Mouse (Mus musculus) cerebellum, adult 9-11 months (tissue): ENCODE data around the gene Ubtfl1.
"Not testable (repeated sequence)": the region's sequence is repeated elsewhere in the genome, so short reads cannot be mapped to it uniquely, and the experiment has no call there.

Experiments
- DNase-seq: peaks from one replicate; pipeline ENCODE4 v3.0.0; 2022

The Ubtfl1 gene

DNA sequence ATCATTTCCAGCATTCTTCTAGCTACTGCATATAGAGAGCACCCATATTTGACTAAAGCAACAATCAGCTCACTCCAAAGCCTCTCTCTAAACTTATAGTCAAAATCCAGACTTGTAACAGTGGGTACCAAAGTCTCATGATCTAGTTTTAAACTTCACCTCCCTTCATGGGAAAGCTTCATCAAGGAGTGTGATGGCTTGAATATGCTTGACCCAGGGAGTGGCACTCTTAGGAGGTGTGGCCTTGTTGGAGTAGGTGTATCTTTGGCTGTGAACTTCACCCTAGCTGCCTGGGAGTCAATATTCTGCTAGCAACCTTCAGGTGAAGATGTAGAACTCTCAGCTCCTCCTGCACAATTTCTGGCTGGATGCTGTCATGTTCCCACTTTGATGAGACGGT lies at the start of gene Ubtfl1:
Ubtfl1 (plus strand) TSS at position 301 of the 400 bp plus-strand sequence.
- DNase-seq = no peak

DNA sequence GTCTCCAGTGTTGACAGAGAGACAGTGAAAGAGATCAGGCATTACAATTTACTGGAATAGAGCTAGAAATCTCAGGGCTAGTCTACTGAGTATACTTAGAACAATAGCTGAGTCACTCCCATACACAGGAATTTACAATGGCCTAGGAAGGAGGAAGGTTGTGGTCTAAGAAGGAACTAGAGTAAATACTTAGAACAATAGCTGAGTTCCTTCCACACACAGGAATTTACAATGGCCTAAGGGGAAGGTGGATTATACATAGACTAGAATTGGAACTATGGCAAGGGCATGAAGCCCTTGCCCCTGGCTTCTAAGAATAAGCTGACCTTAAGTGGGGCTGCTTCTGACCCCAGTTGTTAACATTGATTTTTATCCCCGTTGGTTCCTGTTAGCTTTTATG lies 31.2 kb upstream of the Ubtfl1 start:
- DNase-seq = not testable (repeated sequence)

DNA sequence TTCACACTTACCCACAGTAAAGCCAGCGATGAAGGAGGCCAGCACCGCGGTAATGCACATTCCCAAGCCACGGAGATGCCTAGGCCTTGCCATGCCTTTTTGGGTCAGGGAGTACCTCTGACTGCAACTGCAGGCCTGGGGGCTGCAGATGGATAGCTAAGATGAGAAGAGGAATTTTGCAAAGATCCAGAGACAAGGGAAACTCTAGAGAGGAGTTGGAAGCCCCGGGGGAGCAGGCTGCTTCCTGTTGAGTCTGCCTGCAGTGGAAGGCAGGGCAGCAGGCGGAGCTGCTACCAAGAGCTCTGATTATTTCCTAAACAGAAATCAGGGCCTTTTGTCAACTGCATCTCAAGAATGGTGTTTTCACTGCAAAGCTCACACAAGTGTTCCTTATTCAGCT lies 18.4 kb upstream of the Ubtfl1 start:
- no peak for DNase-seq

DNA sequence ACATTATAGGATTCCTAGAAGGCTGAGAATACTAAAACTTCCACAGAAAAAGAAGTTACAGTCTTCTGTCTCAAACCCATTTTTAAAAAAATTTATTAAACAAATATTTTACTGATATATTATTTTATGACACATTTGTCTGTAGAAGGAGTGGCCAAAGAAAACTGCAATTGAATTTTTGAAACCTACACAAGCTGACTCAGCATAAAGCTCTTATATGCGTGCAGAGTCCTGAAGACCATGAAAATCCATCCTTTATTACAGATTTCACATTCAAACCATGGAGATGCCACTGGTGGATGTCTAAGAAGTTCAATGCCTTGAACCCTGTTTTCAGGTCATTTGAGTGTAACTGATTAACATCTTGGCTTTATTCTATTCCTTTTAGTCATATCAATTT lies 4.6 kb upstream of the Ubtfl1 start:
- DNase-seq = no peak

DNA sequence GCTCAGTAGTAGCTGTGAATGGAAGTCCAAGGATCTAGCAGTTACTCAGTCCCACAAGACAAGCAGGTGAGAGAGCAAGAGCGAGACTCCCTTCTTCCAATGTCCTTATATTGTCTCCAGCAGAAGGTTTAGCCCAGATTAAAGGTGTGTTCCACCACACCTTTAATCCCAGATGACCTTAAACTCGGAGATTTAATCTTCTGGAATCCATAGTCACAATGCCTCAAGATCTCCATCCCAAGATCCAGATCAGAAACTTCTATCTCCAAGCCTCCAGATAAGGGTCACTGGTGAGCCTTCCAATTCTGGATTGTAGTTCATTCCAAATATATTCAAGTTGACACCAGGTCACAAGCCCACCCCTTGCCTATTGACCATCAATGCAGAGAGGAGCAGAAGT lies 1.3 kb upstream of the Ubtfl1 start, which contains the start of gene Naalad2:
Naalad2 (minus strand) TSS at position 101 of the 400 bp plus-strand sequence.
- not testable (repeated sequence) for DNase-seq

DNA sequence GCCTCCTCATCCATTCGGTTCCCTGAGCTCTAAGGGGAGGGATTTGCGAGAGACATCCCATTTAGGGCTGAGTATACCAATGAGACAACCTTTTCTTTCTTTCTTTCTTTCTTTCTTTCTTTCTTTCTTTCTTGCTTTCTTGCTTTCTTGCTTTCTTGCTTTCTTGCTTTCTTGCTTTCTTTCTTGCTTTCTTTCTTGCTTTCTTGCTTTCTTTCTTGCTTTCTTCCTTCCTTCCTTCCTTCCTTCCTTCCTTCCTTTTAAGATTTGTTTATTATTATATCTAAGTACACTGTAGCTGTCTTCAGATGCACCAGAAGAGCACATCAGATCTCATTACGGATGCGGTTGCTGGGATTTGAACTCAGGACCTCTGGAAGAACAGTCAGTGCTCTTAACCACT lies 8.2 kb downstream of the Ubtfl1 start:
- not testable (repeated sequence) for DNase-seq

DNA sequence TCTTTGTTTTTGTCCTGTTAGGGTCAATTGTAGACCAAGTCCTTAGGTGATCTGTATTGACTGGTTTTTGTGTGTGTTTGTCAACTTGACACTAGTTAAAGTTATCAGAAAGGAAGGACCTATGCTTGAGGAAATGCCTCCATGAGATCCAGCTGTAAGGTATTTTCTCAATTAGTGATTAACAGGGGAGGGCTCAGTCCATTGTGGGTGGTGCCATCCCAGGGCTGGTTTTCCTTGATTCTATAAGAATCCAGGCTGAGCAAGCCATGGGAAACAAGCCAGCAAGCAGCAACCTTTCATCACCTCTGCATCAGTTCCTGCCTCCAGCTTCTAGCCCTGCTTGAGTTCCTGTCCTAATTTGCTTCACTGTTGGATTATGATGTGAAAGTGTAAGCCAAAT lies 26.1 kb downstream of the Ubtfl1 start, which contains the start of gene Mbd3l2:
Mbd3l2 (plus strand) TSS at position 301 of the 400 bp plus-strand sequence.
- no peak for DNase-seq

DNA sequence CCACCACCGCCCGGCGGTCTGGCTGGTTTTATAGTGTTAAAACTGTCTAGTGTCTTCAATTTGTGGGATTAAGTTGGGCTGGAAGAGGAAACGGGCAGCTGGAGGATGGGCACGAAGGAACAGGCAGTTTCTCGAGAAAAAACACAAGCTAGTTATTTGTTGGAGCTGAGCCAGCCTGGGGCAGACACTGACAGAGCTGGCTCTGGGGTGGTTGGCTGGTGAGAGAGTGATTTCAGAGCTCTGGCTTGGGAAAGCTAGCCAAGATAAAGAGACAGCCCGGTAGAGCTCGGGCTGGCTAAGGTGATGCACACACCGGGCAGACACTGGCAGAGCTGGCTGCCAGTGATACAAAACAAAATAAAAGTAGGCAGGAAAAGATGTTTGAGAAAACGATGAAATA lies 27.5 kb downstream of the Ubtfl1 start:
- peak; percentile 1 for DNase-seq

DNA sequence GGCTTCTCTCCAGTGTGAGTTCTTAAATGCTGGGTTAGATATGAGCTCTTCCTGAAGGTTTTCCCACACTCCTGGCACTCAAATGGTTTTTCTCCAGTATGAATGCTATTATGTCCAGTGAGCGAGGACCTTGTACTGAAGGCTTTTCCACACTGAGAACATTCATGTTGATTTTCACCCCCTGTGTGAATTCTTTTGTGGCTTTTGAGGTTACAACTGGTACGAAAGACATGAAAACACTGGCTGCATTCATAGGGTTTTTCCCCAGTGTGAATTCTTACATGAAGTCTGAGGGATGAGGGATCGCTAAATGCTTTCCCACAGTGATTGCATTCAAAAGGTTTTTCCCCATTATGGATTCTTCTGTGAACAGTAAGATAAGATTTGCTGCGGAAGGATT lies 52.3 kb downstream of the Ubtfl1 start:
- no peak for DNase-seq
